Mouse (Mus musculus): ENCODE measurements at regions not wholly inside any gene's neighbourhood (a gene's known extent, or its start where the extent isn't known, plus 50 kb on each side); places are given as distances from the start of the nearest gene placed in this dataset.
"Not testable (repeated sequence)": the region's sequence is repeated elsewhere in the genome, so short reads cannot be mapped to it uniquely, and the experiment has no call there.

DNA sequence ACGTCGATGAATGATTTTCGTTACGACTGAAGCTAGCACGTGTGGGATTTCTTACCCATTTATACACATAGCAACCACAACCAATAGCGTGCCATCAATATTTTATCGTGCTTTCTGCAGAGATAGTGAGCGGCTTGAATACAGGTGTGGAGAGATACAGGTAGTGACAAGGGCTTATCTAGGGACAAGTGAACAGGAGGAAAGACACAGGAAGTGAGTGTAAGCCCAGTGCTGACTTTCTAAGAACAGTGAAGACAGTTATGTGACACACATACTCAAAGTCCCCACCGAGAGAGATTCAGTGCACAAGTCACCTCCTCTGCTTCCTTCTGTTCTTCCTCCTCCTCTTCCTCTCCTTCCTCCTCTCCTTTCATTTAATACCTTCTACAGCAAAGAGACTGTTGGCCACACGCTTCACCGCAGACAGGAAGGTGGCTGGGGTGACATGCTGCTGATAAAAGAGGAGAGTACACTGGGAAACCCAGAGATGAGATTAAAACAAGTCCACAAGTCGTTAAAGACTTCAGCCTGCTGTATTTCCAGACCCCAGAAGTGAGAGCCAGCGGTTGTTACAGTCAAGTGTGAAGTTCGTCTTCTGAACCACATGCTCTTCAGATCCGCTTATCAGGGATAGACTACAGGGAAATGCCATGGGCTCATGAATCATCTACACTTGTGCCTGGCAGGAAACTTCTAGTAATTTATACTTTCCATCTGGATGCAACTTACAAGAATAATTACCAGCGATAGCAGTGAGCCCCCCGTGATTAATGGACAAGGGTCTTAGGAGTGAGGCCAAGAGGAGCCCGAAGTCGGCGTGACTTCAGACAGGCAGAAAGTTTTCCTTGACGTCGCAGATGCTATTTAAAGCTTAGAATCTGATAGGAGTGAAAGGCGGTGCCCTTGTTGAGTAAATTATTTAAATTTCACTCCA is 180.5 kb downstream of the Gxylt1 start:
- no peak for DNase-seq

DNA sequence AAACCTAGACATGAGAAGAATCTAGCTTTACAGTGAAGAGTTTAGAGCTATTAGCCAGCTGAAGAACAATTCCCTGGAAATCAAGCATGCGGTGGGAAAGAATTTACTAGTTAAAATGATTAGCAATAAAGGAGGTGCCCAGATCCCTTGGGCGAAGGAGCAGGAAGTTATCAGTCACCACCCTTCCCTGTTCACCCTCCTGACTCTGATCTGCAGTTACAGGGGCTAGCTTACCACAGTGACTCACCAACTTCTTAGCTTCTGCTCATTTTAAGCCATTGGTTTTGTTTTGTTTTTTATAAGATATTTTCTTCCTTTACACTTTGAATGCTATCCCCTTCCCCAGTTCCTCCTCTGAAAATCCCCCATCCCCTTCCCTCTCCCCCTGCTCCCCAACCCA is 183.6 kb downstream of the Gxylt1 start:
- no peak for DNase-seq

DNA sequence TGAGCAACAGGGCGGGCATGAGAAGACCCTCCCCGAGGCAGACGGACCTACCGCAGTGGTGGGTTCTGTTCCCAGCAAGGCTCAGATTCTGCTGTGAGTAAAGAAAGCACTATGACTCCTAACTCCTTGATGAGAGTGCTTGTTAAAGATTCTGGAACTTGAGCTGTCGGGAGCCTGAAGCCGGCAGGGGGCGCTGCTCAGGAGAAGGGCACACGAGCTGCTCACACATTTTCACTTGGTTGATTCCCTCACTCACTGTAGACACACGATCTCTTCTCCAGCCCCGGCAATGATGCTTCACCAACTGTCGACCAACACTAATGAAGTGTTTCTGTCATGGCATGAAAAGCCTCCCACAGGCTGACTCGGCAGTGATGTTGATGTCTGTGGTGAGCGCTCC is 185.6 kb downstream of the Gxylt1 start:
- peak; percentile 9 for DNase-seq

DNA sequence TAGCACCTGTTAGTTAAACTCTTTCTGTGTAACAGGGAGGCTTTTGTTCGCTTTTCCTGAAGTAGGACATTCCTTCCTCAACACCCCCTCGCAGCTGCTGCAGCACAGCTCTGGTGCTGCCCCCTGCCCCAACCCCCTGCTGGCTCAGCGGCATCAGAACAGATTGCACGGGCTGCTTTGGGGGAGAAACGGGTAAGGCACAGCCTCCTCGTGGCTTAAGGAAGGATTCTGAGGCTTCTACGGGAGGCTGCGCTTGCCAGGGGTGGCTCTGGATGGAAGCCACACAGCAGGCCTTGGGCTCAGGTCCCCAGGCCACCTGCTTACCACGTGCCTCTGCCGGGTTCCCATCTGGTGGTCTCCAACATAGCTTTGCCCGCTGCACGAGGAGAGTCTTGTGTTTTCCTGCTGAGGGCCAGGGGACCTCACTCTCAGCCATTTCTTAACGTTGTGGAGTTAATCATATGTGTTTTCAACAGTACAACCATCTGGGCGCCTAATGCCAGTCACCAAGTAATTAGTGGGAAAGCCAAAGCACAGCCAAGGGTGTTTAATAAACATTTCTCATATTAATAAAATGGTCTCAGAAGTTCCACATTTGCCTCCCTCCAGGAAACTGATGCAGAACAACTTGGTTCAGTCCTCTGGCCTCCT is 189.9 kb downstream of the Gxylt1 start:
- DNase-seq: no peak

DNA sequence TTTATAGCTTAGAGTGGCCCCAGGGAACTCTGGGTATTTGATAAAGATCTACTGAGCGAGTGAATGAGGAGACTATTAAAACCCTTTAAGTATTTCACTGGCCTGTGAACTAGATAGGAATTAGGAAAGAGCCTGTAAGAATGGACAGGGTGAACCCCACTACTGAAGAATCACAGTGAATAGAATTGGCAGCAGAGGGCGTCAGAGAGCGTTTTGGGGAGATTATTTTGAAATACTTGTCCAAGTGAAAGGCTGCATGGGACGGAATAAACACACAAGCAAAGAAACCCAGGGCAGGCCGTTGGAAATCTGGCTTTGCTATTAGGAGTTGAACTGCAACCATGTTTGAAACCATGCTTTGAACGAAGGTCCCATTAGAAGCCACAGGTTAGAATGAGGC is 200.9 kb downstream of the Gxylt1 start:
- DNase-seq: no peak

DNA sequence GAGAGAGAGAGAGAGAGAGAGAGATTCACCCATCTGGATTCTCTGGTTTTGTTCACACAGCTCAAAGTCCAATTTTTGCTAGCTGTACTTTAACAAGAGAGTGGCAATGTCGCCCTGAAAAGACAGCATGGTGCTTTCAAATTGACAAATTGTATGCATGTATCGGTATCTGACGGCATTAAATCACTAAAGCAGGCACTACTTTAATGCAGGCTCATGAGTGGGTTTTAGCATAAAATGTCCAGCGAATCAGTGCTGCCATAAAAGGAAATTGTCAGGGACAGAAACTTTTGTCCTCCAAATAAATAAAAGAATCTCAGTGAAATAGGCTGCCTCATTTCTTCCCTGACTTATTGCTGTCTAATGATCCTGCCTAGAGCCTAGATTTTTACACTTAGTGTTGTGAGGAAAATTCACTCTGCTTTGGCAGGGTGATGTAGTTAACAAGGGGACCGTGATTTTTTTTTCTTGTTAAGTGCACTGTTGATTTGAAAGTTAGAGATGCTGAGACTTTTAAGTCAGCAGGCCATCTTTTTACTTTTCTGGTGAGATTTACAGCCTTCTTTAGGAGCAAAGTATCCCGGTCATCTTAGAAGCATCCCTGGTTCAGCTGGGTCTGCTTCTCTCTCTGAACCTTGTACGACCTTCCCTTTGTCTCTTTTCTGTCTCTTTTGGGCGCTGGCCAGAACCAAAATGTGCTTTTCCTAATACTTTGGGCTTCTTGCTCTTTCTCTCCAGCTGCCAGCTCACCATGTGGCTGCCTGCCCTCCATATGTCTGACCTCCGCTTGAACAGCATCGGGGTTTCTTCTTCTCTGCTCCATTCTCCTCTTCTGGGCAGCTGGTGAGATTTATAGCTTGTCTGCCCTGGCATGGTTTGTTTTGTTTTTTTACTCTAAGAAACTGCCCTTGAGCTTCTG is 212.5 kb downstream of the Gxylt1 start:
- no peak for DNase-seq

DNA sequence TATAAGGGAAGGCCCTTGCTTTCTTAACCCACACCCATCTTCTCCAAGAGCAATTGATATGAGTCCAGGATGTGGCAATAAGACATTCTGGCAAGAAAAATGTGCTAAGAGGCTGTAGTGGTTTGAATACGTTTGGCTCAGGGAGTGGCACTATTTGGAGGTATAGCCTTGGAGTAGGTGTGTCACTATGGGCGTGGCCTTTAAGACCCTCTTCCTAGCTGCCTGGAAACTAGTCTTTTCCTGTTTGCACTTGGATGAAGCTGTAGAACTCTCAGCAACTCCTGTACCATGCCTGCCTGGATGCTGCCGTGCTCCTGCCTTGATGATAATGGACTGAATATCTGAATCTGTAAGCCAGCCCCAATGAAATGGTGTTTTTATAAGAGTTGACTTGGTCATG is 221.5 kb downstream of the Gxylt1 start:
- no peak for DNase-seq

DNA sequence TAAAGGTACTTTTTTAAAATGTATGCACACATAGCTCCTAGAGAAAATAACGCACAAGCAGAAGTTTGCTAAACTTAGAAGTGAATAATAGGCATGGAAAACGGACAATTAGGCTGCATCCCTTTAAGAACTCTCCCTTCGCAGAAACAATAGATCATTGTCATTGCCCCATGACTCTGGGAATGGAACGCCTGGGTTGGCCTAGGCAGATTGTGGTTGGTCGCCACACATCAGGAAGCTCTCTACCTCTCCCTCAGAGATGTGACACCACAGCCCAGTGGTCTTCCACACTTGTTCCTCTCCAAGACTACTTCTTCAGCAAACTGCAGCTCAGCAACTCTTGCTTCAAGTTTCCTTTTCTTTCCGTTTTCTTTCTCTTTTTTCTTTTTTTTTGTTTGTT is 247.8 kb downstream of the Gxylt1 start:
- no peak for DNase-seq

DNA sequence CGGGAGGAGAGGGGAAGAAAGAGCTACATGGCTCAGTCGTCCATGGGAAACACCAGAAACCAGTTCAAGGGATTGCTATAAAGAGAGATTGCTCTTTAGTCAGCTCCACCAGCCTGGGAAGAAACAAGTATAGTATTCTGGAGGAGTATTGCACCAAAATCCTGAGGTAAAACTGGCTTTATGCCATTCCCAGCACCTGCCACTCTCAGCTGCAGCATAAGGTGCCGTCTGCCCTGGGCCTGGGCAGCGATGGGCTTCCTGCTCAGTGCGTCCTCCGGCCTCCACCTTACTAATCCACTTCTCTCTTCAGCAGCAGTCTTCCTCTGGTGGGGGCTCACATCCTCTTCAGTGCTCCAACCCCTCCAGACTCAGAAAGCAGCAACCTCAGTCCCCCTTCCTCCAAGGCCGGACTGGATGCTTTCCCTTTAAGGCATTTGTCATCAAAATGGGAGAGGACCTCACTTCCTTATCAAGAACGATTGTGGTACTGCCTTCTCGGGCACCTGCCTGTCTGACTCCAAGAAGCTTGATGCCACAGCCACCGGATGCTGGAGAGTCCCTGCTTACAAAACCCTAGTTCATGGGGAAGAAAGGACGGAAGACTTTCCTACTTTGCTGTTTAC is 248.4 kb downstream of the Gxylt1 start:
- no peak for DNase-seq

DNA sequence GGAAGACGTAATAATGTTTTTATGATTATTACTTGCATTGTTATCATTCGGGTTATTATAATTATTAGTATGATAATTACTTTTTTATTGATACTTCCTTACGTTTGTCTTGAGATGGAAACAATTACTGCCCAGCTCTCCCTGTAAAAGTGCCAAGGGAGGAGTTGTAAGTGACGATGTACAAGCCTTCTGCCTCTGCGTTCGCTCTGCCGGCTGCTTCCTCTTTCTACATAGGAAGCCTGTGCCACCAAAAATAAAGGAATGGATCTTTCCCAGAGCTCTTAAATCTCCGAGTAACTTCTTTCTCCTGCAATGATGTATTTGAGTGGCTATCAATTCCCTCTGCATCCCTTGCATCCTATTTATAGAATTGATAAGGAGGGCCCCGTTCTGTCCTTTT is 249.2 kb downstream of the Gxylt1 start:
- no peak for DNase-seq

DNA sequence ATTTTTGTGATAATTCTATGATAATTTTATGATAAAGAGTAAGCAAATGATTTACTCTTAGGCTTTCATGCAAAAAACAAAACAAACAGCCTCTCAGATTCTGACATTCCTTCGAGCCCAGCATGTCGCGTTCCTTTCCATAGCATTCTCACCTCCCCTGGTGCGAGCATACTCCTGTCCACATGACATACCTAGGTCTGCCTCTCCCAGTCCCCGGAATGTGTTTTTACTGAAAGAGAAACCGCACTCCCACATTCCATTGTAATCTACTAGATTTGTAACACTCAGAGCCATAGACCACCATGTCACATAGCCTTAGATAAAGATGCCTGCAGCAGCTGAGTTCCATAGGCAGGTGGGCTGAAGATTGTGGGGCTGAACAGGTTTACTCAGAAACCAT is 250.8 kb downstream of the Gxylt1 start:
- DNase-seq: no peak

DNA sequence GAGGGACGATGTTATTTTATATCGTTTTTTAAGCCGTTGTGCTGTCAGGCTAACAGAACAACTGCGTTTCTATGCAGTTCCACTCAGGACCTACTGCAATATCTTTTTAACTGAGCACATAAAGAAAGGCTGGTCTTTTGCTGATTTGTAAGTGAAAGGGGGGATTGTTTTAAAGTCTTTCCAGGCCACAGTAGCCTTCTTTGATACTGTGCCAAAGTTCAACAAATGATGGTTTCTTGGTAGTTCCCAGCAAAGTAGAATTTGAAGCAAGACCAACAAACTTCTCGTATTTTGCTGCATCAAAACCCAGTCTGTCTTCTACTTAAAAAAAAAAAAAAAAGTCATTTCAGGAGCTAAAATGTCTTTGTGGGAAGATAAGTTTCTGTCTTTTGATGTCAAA is 263.8 kb downstream of the Gxylt1 start:
- no peak for DNase-seq

DNA sequence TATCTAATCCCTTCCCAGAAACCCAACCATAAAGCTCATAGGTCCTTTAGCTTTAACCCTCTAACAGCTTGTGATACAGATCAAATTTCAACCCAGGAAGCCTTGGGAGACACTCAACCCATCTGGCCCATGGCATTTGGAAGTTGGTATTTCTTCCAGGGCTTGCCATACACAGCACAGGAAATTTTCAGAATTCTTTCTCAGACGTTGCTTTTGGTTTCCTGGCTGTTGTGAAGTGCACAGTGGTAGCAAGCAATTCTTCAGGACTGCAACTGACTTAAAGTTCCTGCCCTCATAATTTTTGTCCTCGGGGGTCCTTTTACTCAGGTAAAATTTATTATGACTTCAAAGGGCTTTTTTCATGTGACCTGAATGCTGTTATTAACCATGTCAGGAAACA is 264.4 kb downstream of the Gxylt1 start:
- no peak for DNase-seq

DNA sequence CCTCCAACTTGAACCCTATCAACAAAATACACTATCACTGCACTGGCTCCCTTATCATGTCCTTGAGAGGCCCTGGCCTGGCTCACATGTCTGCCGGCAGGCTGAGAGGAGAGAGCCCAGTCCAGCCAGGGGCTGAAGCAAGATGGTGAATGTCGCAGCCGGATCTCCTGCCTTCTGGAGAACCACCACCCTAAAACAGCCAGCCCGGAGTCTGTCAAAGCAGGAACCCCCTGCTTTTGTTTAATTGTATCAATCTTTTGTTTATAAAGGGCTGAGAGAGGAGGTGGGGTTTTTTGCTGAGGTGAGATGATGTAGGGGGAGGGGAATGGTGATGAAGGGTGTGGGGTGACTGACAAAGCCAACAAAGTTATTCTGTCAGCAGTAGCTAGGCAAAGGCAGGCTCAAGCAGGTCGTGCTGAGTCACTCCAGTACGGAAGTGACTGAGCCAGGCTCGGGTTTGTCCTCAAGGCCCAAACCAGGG is 269.2 kb downstream of the Gxylt1 start:
- DNase-seq: no peak

DNA sequence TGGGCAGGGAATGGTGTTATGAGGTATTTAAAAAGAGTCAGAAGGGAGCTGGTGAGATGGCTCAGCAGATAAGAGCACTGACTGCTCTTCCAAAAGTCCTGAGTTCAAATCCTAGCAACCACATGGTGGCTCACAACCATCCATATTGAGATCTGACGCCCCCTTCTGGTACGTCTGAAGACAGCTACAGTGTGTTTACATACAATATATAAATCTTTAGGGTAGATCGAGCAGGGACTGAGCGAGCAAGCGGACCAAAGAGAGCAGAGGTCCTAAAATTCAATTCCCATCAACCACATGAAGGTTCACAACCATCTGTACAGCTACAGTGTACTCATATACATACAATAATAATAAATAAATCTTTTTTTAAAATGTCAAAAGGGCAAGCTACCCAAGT is 269.8 kb downstream of the Gxylt1 start:
- DNase-seq: not testable (repeated sequence)

DNA sequence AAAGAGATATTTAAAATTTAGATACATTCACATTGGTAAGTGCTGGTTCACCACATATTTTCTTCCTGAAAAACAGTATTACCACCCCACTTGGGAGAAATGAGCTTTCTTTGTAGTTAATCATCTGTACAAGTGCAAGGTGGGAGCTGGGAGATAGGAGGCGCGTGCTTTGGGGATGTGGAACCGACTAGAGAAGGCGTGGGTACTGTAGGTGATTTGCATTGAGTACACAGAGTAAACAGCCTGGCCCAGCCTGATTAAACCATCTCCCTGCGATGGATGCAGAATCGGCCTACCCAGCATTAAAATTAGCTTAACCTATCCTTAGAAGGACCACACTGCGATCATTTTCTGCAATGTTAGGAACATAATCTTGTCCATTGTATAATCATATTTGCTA is 270.4 kb downstream of the Gxylt1 start:
- no peak for DNase-seq

DNA sequence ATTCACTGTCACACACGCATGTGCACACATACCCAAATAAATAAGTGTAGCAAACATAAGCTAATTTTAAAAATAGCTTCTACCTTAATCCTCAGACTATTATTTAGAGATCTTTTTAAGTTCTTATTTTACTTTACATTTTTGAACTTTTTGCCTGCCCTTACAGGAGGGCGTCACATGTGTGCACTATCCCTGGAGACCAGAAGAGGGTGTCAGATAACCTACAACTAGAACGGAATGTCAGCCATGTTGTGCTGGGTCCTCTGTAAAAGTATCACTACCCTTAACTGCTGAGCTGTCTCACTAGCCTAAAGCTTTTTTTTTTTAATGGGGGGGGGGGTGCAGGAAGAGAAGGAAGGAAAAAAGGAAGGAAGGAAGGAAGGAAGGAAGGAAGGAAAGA is 271.7 kb downstream of the Gxylt1 start:
- DNase-seq: no peak

DNA sequence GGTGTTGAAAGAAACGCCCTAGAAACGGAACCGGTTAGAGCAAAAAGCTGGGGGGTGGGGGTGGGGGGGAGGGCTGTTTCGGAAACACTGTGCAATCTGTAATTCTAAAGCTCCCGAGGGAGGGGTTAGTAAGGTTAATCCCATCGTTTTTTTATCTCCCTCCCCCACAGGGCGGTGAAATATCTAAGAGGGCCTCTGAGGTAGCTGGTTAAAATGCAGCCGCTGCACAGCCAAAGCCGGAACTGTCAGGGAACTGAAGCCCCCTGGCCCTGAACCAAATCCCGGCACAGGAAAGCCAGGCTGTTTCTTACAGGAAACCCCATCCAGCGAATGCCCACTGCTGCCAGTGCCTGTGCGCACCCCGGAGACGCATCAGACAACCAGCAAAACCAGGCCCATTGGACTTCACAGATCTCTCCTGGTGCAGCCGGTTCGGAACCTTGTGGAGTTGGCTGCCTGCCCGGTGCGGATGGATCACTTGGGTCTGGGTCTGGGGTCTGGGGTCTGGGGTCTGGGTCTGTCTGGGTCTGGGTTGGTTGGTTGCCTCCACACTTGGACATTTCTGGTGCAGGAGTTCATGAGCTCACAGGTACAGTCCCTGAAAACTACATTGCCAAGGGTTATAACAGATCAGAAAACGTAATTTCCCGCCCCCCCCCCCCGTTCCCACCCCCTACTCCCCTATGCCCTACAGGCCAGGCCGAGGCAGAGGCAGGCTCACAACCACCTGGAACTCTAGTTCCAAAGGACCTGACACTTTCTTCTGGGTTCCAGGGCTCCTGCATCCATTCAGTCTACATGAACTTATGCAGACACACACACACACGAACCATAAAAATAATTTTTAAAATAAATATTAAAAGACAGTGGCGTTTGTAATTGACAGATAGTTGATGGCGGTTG is 272.7 kb downstream of the Gxylt1 start:
- DNase-seq: peak; percentile 5

DNA sequence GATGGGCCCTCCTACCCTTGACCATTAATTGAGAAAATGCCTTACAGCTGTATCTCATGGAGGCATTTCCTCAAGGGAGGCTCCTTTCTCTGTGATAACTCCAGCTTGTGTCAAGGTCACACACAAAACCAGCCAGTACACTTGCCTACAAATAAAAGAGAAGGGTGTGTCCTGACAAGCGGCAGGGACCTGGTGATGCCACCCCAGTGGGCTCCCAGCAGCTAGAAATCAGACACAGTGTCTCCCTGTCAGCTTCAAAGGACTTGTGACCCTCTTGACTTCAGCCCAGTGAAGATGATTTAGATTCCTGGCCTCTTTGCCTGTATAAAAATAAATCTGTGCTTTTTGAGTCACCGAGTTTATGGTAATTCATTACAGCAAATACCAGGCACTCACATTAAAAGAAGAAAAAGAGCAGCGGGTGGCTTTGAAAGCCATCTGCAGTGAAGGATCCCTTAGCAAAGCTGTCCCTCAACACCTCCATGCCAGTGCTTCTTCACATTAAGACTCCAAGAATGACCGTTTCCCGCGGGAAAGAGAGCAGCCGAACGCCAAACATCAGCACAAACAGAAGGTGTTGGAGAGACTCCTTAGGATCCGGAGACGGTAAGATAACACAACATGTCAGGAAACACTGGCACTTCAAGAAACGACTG is 273.5 kb downstream of the Gxylt1 start:
- no peak for DNase-seq

DNA sequence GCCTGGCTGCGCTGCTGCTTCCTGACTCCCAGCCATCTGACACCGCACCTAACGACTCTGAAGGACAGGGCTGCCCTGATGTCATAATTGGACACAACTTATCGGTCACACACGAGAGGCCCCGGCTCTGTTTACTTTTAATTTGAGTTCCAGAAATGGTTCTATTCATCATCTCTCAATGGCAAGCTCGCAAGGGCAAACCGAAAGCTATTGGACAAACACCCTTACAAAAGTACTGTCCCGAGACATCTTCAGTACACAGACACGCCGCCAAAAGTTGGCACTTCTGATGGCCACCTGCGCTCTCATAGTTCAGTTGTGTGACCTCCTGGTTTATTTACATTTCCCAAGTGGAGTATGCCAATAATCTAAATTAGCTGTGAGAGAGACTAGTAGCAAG is 274.9 kb downstream of the Gxylt1 start:
- DNase-seq: no peak

DNA sequence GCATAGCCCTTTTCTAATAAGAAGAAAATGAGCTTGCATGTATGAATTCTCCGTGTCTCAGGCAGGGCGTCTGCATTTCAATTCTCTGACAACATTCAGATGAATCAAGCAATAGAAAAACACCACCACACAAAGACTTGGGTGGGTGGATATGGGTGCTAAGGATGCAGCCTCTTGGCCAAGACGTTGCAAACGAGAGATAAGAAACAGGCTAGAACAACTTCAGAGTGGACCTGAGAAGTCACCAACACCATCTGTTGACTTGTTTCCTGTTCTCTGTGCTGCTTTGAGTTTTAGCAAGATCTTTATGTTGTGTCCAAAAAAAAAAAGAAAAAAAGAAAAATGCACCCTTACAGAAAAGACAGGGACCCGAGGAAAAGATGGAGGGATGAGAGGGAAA is 277.0 kb downstream of the Gxylt1 start:
- no peak for DNase-seq
